Mouse (Mus musculus) kidney, postnatal 0 days (tissue): ENCODE results near the gene Pacrg. TPM values are rescaled to one million over a fixed set of nuclear protein-coding genes. Genes with fewer than 3 reads are reported as not detected.

ENCODE experiments used
- ATAC-seq: fragments of 200-750 bp; cut with Nextera tagmentation; replicated peaks from 2 replicates; pipeline ENCODE4 v1.8.0; 2017; ENCODE audit warnings: low read depth, moderate number of reproducible peaks, moderate TSS enrichment, moderate library complexity; ENCODE audit not compliant: low FRiP score
- DNase-seq: peaks from one replicate; pipeline ENCODE4 v3.0.0-alpha.2; 2016; ENCODE audit warnings: low spot score
- H3K27ac ChIP-seq: fragments of 300-500 bp; sonication (generic); 2 replicates; pipeline ENCODE4 v1.5.1; 2014; ENCODE audit warnings: mild to moderate bottlenecking
- H3K27me3 ChIP-seq: fragments of 300-500 bp; sonication (generic); 2 replicates; pipeline ENCODE4 v1.6.1; 2014; ENCODE audit warnings: low read length, mixed read lengths; ENCODE audit not compliant: insufficient read depth
- H3K36me3 ChIP-seq: fragments of 300-500 bp; sonication (generic); 2 replicates; pipeline ENCODE4 v1.6.1; 2014; ENCODE audit warnings: low read length, mixed read lengths; ENCODE audit not compliant: insufficient read depth
- H3K4me1 ChIP-seq: fragments of 300-500 bp; sonication (generic); replicated peaks from 2 replicates; pipeline ENCODE4 v1.6.1; 2014; ENCODE audit warnings: antibody characterized with exemption, low read length, mixed read lengths; ENCODE audit not compliant: insufficient read depth
- H3K4me2 ChIP-seq: fragments of 300-500 bp; sonication (generic); 2 replicates; pipeline ENCODE4 v1.6.1; 2014; ENCODE audit warnings: mild to moderate bottlenecking, low read length, moderate library complexity, mixed read lengths
- H3K4me3 ChIP-seq: fragments of 300-500 bp; sonication (generic); replicated peaks from 2 replicates; pipeline ENCODE4 v1.5.1; 2014; ENCODE audit warnings: low read depth, low read length
- H3K9ac ChIP-seq: fragments of 300-500 bp; sonication (generic); 2 replicates; pipeline ENCODE4 v1.6.1; 2014; ENCODE audit warnings: low read depth, low read length
- H3K9me3 ChIP-seq: fragments of 300-500 bp; sonication (generic); replicated peaks from 2 replicates; pipeline ENCODE4 v1.6.1; 2016; ENCODE audit warnings: low read length, inconsistent platforms, mixed read lengths
- CTCF ChIP-seq: IDR thresholded peaks from 2 replicates; pipeline ENCODE4 v1.5.1; 2016; ENCODE audit warnings: antibody characterized with exemption, low read depth, mild to moderate bottlenecking, moderate library complexity
- WGBS: fragments of 180-500 bp; shearing (Covaris S2); extraction: QIAGEN DNeasy Blood & Tissue Kit; methylation state at CpG from one replicate; pipeline ENCODE4 v1.1.7; 2014; 5-methylcytosine and 5-hydroxymethylcytosine counted together
- polyA plus RNA-seq: library from polyadenylated mRNA; unstranded; fragments of >200 nt; fragmentation: Nextera tagmentation; extraction: Ambion mirVana; gene quantifications from 2 replicates; pipeline ENCODE4 v1.2.1, GENCODE M21; 2015

Gene Pacrg
- polyA plus RNA-seq, 1 experiment from 2014 or later, result 3.1 TPM

- Histone ChIP-seq H3K27me3 (no peaks in the 10 kb centered on the region), H3K4me2 (no peak overlapping the region), H3K27ac (no peak overlapping the region), H3K4me1 (0 out of 2 replicates have a peak, but pooled peaks cover 5% of the 10 kb centered on the region), H3K9me3 (no peaks in the 10 kb centered on the region), H3K4me3 (no peak overlapping the region), H3K36me3 (no peaks in the 10 kb centered on the region), H3K9ac (no peak overlapping the region)
- ATAC-seq, result no peak
- 76% methylated on average over 10 of the region's 10 CpGs for WGBS
- DNase-seq, result peak; percentile 61
- no peak for TF ChIP-seq CTCF
These were observed 329.0 kb downstream of the Pacrg start for GRCm38 (mm10) chr17:10510913-10511759.

DNA sequence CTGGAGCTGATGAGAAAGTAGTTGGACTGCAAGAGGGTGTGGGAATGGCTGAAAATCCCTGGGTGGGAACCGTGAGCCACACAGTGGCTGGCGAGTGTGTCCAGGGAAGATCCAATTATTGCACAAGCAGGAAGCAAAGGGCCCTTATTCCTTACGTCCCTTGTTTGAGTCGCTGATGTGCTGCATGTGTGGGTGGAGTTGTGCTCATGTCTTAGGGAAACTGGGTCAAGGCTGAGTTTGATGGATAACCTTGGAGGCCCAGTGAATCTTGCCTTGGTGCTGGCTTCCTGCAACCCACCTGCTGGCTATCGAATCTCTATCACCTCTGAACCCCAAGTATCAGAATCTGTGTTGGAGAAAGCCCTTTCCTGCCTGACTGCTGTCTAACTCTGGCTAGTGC lies 329.6 kb downstream of the Pacrg start:
- Histone ChIP-seq H3K4me1 (0 out of 2 replicates have a peak, but pooled peaks cover 5% of the 10 kb centered on the region), H3K27ac (no peak overlapping the region), H3K4me2 (no peak overlapping the region), H3K4me3 (no peak overlapping the region), H3K9me3 (no peaks in the 10 kb centered on the region), H3K27me3 (no peaks in the 10 kb centered on the region), H3K9ac (no peak overlapping the region), H3K36me3 (no peaks in the 10 kb centered on the region)
- ATAC-seq, result no peak
- TF ChIP-seq CTCF, result no peak
- no peak for DNase-seq
- 52% methylated on average over 5 of the region's 5 CpGs for WGBS

DNA sequence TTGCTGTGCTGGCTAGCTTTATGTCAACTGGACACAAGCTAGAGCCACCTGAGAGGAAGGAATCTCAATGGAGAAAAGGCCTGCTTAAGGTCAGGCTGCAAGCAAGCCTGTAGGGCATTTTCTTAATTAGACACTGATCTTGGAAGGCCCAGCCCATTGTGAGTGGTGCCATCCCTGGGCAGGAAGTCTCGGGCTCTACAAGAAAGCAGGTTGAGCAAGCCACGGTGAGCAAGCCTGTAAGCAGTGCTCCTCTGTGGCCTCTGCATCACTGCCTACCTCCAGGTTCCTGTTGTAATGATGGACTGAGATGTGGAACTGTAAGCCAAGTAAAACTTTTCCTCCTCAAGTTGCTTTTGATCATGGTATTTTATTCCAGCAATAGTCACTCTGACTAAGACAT lies 332.0 kb downstream of the Pacrg start:
- Histone ChIP-seq H3K4me1 (0 out of 2 replicates have a peak, but pooled peaks cover 5% of the 10 kb centered on the region), H3K4me2 (no peak overlapping the region), H3K27ac (no peak overlapping the region), H3K4me3 (no peak overlapping the region), H3K27me3 (no peaks in the 10 kb centered on the region), H3K9me3 (no peaks in the 10 kb centered on the region), H3K9ac (no peak overlapping the region), H3K36me3 (no peaks in the 10 kb centered on the region)
- 69% methylated on average over 2 of the region's 2 CpGs for WGBS
- ATAC-seq (no peak), DNase-seq (no peak)
- TF ChIP-seq CTCF, result no peak

DNA sequence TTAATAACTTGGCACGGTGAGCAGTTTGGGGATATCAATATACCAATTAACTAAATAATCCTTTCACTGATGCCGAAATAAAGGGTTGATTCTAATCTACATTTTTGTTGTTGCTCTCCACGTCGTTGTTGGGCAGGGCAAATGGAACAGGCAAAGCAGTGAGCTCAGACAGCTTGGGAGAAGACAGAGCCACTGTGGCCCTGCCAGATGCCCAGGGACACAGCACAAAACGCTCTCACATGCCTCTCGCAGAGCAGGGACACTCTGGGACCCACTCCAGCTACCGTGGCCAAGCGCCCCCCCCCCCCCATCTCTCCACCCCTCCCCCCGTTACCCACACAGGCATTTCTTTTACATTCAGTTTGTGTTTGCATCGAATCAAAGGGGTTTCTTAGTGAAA lies 332.6 kb downstream of the Pacrg start:
- H3K27me3 ChIP-seq, result no peaks in the 10 kb centered on the region
- H3K4me1 ChIP-seq, result 0 out of 2 replicates have a peak, but pooled peaks cover 2% of the 10 kb centered on the region
- H3K4me2 ChIP-seq, result no peak overlapping the region
- H3K9ac ChIP-seq, result no peak overlapping the region
- no peak for ATAC-seq
- no peak overlapping the region for H3K27ac ChIP-seq
- no peak for TF ChIP-seq CTCF
- H3K4me3 ChIP-seq, result no peak overlapping the region
- DNase-seq, result no peak
- no peaks in the 10 kb centered on the region for H3K36me3 ChIP-seq
- 70% methylated on average over 10 of the region's 10 CpGs for WGBS
- no peaks in the 10 kb centered on the region for H3K9me3 ChIP-seq

GRCm38 (mm10) chr17:10506896-10507295 lies 333.2 kb downstream of the Pacrg start:
- Histone ChIP-seq H3K9me3 (no peaks in the 10 kb centered on the region), H3K9ac (no peak overlapping the region), H3K27me3 (no peaks in the 10 kb centered on the region), H3K4me3 (no peak overlapping the region), H3K27ac (no peak overlapping the region), H3K4me1 (no peaks in the 10 kb centered on the region), H3K4me2 (no peak overlapping the region), H3K36me3 (no peaks in the 10 kb centered on the region)
- no peak for ATAC-seq
- 83% methylated on average over 3 of the region's 3 CpGs for WGBS
- no peak for TF ChIP-seq CTCF
- no peak for DNase-seq

- Histone ChIP-seq H3K36me3 (no peaks in the 10 kb centered on the region), H3K9me3 (no peaks in the 10 kb centered on the region), H3K4me3 (no peak overlapping the region), H3K4me2 (no peak overlapping the region), H3K27me3 (no peaks in the 10 kb centered on the region), H3K4me1 (0 out of 2 replicates have a peak, but pooled peaks cover 4% of the 10 kb centered on the region), H3K9ac (no peak overlapping the region), H3K27ac (no peak overlapping the region)
- WGBS, result 86% methylated on average over 2 of the region's 2 CpGs
- ATAC-seq, result no peak
- no peak for DNase-seq
- no peak for TF ChIP-seq CTCF
These were observed 338.7 kb downstream of the Pacrg start for GRCm38 (mm10) chr17:10501439-10501838.
